Mouse (Mus musculus) neural tube, embryonic 14.5 days (tissue): ENCODE measurements around the gene Meiob. TPM values are rescaled to one million over a fixed set of nuclear protein-coding genes. Genes with fewer than 3 reads are reported as not detected.

Source experiments
- ATAC-seq: fragments of 200-750 bp; cut with Nextera tagmentation; 2 replicates; pipeline ENCODE4 v1.8.0; 2017; ENCODE audit warnings: low read depth, mild to moderate bottlenecking, moderate TSS enrichment, moderate library complexity
- H3K27ac ChIP-seq: fragments of 300-500 bp; sonication (generic); 2 replicates; pipeline ENCODE4 v1.5.1; 2014; ENCODE audit warnings: low read depth, mild to moderate bottlenecking, control low read depth, low read length, moderate library complexity, mixed read lengths
- H3K27me3 ChIP-seq: fragments of 300-500 bp; sonication (generic); 2 replicates; pipeline ENCODE4 v1.6.1; 2014; ENCODE audit warnings: low read length; ENCODE audit not compliant: control insufficient read depth, insufficient read depth
- H3K36me3 ChIP-seq: fragments of 300-500 bp; sonication (generic); 2 replicates; pipeline ENCODE4 v1.6.1; 2014; ENCODE audit warnings: low read length, mixed read lengths; ENCODE audit not compliant: control insufficient read depth, insufficient read depth
- H3K4me1 ChIP-seq: fragments of 300-500 bp; sonication (generic); 2 replicates; pipeline ENCODE4 v1.6.1; 2014; ENCODE audit warnings: low read length; ENCODE audit not compliant: control insufficient read depth, insufficient read depth
- H3K4me2 ChIP-seq: fragments of 300-500 bp; sonication (generic); 2 replicates; pipeline ENCODE4 v1.6.1; 2014; ENCODE audit warnings: mild to moderate bottlenecking, low read depth, low read length, control low read depth
- H3K4me3 ChIP-seq: fragments of 300-500 bp; sonication (generic); 2 replicates; pipeline ENCODE4 v1.5.1; 2014; ENCODE audit warnings: low read depth, low read length, control low read depth, mixed read lengths
- H3K9ac ChIP-seq: fragments of 300-500 bp; sonication (generic); replicated peaks from 2 replicates; pipeline ENCODE4 v1.6.1; 2014; ENCODE audit warnings: low read depth, mild to moderate bottlenecking, control low read depth, low read length, mixed read lengths
- H3K9me3 ChIP-seq: fragments of 300-500 bp; sonication (generic); 2 replicates; pipeline ENCODE4 v1.6.1; 2016; ENCODE audit warnings: low read length; ENCODE audit not compliant: control insufficient read depth
- WGBS: fragments of 180-500 bp; shearing (Covaris S2); extraction: QIAGEN DNeasy Blood & Tissue Kit; methylation state at CpG from one replicate; pipeline ENCODE4 v1.1.7; 2014; 5-methylcytosine and 5-hydroxymethylcytosine counted together
- polyA plus RNA-seq: library from polyadenylated mRNA; unstranded; fragments of >200 nt; fragmentation: Nextera tagmentation; extraction: Ambion mirVana; gene quantifications from 2 replicates; pipeline ENCODE4 v1.2.1, GENCODE M21; 2014

Gene Meiob
- polyA plus RNA-seq, 1 experiment from 2014 or later, result not detected

DNA sequence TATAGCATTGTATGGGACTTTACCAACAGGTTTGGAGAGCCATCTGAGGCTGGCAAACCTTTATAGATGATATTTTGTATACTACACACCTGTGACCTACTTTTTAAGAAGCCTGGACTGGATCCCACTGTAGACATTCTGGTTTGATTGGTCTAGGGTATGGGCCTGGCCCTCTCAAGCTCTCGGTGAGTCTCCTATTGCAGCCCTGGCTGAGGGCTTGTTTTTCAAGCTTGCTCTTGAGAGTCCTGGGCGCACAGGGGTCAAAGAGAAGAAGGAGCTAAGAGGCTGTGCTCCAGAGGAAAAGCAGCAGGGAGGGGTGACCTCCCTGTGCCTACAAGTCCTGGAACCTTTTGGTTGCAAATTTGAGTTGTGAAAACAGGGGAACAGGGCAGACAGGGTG is 27.0 kb upstream of the Meiob start:
- H3K27me3 ChIP-seq, result no peaks in the 10 kb centered on the region
- H3K27ac ChIP-seq, result no peak overlapping the region

DNA sequence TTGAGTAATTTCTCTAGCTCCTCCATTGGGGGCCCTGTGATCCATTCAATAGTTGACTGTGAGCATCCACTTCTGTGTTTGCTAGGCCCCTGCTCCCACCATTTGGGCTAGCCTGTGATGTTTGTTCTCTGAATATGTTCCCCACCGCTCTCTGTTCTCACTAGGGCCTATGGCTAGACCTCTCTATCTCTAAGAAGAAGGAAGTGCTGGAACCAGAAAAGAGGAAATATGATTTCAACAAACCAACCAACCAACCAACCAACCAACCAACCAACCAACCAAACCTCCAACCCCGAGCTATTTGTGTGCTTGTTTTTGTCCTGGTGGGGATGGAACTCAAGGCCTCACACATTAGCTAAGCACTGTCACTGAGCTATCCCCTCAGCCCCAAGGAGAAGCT is 23.3 kb upstream of the Meiob start:
- Histone ChIP-seq H3K4me3 (no peak overlapping the region), H3K36me3 (no peaks in the 10 kb centered on the region), H3K27ac (no peak overlapping the region), H3K4me1 (no peaks in the 10 kb centered on the region), H3K9me3 (no peaks in the 10 kb centered on the region), H3K27me3 (no peaks in the 10 kb centered on the region), H3K4me2 (no peak overlapping the region), H3K9ac (no peak overlapping the region)
- 89% methylated on average over 2 of the region's 2 CpGs for WGBS
- no peak for ATAC-seq

More for the DNA sequence above, 27.0 kb upstream of the Meiob start:
- H3K9me3 ChIP-seq, result no peaks in the 10 kb centered on the region
- no peaks in the 10 kb centered on the region for H3K36me3 ChIP-seq
- WGBS, result 58% methylated on average over 2 of the region's 2 CpGs
- H3K4me3 ChIP-seq, result no peak overlapping the region
- H3K4me1 ChIP-seq, result no peaks in the 10 kb centered on the region
- no peak overlapping the region for H3K4me2 ChIP-seq
- H3K9ac ChIP-seq, result no peak overlapping the region
- ATAC-seq, result no peak

DNA sequence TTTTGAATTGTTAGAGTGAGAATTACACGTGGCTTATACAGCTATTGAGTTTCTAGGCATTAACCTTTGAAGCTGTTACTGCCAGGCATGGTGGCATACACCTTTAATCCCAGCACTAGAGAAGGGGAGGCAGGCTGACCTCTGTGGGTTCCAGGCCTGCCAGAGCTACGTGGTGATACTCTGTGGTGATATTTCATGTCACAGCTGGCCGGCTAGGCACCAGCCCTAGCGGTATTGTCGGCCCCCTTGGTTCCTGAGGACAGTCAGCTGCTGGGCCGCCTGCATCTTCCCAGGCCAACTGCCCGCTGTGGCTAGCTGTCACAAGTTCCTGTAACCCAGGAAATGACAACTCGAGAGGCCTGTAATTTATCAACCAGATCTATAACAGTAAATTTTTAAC is 11.9 kb upstream of the Meiob start:
- H3K27ac ChIP-seq, result no peak overlapping the region
- no peaks in the 10 kb centered on the region for H3K9me3 ChIP-seq
- 63% methylated on average over 8 of the region's 8 CpGs for WGBS
- no peaks in the 10 kb centered on the region for H3K4me1 ChIP-seq
- H3K4me3 ChIP-seq, result no peak overlapping the region
- no peak overlapping the region for H3K4me2 ChIP-seq
- ATAC-seq, result no peak
- H3K9ac ChIP-seq, result no peak overlapping the region
- no peaks in the 10 kb centered on the region for H3K36me3 ChIP-seq
- no peaks in the 10 kb centered on the region for H3K27me3 ChIP-seq

DNA sequence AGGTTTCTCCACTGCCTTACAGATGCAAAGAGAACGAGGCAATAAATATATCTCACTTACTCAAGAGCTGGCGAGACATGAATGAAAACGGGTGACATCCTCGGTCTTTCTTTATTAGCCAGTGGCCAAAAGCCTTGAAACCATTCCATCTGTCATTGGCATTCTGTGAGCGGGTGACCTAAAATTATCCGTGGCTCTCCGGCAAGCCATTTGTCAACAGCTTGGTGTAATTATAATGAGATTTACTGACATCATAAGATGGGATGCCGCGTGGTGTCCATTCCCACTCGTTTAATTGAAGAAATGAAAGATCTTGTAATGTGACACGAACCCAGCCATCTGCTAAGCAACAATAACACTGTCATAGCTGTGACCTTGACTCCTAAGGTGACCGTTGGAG is 9.3 kb upstream of the Meiob start:
- no peaks in the 10 kb centered on the region for H3K36me3 ChIP-seq
- no peak overlapping the region for H3K4me3 ChIP-seq
- H3K27ac ChIP-seq, result no peak overlapping the region
- H3K9me3 ChIP-seq, result no peaks in the 10 kb centered on the region
- no peak for ATAC-seq
- WGBS, result 58% methylated on average over 12 of the region's 12 CpGs
- no peak overlapping the region for H3K9ac ChIP-seq
- H3K4me2 ChIP-seq, result no peak overlapping the region
- no peaks in the 10 kb centered on the region for H3K27me3 ChIP-seq
- no peaks in the 10 kb centered on the region for H3K4me1 ChIP-seq

GRCm38 (mm10) chr17:24796969-24797368 is 7.1 kb upstream of the Meiob start:
- Histone ChIP-seq H3K27me3 (no peaks in the 10 kb centered on the region), H3K9ac (no peak overlapping the region), H3K9me3 (no peaks in the 10 kb centered on the region), H3K4me2 (no peak overlapping the region), H3K4me1 (no peaks in the 10 kb centered on the region), H3K36me3 (no peaks in the 10 kb centered on the region), H3K4me3 (no peak overlapping the region), H3K27ac (no peak overlapping the region)
- no peak for ATAC-seq
- WGBS, result 73% methylated on average over 3 of the region's 3 CpGs

- WGBS, result 58% methylated on average over 9 of the region's 9 CpGs
- no peaks in the 10 kb centered on the region for H3K36me3 ChIP-seq
- H3K9me3 ChIP-seq, result no peaks in the 10 kb centered on the region
- no peak overlapping the region for H3K9ac ChIP-seq
- no peak overlapping the region for H3K4me3 ChIP-seq
- no peaks in the 10 kb centered on the region; the same call in 1 of the 2 replicates for H3K27me3 ChIP-seq
- no peaks in the 10 kb centered on the region for H3K4me1 ChIP-seq
- ATAC-seq, result no peak
- no peak overlapping the region for H3K27ac ChIP-seq
- H3K4me2 ChIP-seq, result no peak overlapping the region
Measured at GRCm38 (mm10) chr17:24798229-24798628, 5.9 kb upstream of the Meiob start.

GRCm38 (mm10) chr17:24799476-24799875 is 4.6 kb upstream of the Meiob start:
- Histone ChIP-seq H3K36me3 (no peaks in the 10 kb centered on the region), H3K9me3 (no peaks in the 10 kb centered on the region), H3K4me2 (no peak overlapping the region), H3K4me3 (no peak overlapping the region), H3K9ac (no peak overlapping the region), H3K4me1 (no peaks in the 10 kb centered on the region), H3K27me3 (peaks cover 10% of the 10 kb centered on the region; the same call in 1 of the 2 replicates), H3K27ac (no peak overlapping the region)
- no peak for ATAC-seq
- whole genome bisulfite sequencing, result 91% methylated on average over 4 of the region's 4 CpGs

GRCm38 (mm10) chr17:24800524-24800923 is 3.6 kb upstream of the Meiob start:
- WGBS, result 53% methylated on average over 3 of the region's 3 CpGs

GRCm38 (mm10) chr17:24811211-24811610 is 7.1 kb downstream of the Meiob start:
- Histone ChIP-seq H3K27ac (no peak overlapping the region), H3K4me3 (no peak overlapping the region), H3K9ac (no peak overlapping the region), H3K4me2 (no peak overlapping the region), H3K36me3 (no peaks in the 10 kb centered on the region), H3K4me1 (no peaks in the 10 kb centered on the region), H3K27me3 (peaks cover 4% of the 10 kb centered on the region; the same call in 1 of the 2 replicates), H3K9me3 (no peaks in the 10 kb centered on the region)
- no peak for ATAC-seq
- WGBS, result 85% methylated on average over 3 of the region's 3 CpGs

More at GRCm38 (mm10) chr17:24800524-24800923, 3.6 kb upstream of the Meiob start:
- Histone ChIP-seq H3K9ac (no peak overlapping the region), H3K27ac (no peak overlapping the region), H3K4me2 (no peak overlapping the region), H3K4me3 (no peak overlapping the region), H3K9me3 (no peaks in the 10 kb centered on the region), H3K4me1 (no peaks in the 10 kb centered on the region), H3K27me3 (peaks cover 18% of the 10 kb centered on the region; the same call in 1 of the 2 replicates), H3K36me3 (no peaks in the 10 kb centered on the region)
- no peak for ATAC-seq
